Mouse (Mus musculus): Measurements from ENCODE around the gene Atp6v1e1. TPM values are rescaled to one million over a fixed set of nuclear protein-coding genes. Genes with fewer than 3 reads are reported as not detected.

The Atp6v1e1 gene
- polyA plus RNA-seq, 1 experiment, result 566 TPM

DNA sequence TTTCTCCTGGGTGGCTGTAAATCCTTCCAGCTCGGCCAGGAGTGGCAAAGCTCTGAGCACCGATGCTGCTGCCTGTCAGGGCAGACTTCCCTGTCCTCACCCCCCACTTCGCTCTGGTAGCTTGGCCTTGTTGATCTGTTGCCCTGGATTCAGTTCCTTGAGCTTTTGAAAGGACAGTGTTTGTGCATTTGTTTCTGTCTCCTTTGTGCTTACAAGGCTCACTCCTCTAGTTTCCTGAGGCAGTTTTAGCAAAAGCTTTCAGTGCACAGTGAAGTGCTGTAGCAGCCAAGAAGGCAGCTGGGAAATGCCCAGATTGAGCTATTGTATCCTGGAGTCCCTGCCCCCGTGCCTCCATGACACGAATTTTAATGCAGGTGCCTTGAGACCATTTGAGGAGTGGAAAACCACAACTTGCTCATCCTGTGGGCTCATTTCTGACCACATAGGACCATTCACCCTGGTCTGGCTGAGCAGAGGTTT lies 49.4 kb downstream of the Atp6v1e1 start, which contains the start of gene Slc25a18:
Slc25a18 (plus strand) TSS at position 430 of the 480 bp plus-strand sequence.
- DNase-seq (ENCODE audit: extremely low spot score in 1 of 2, low spot score in 1 of 2), result peak; percentile 43 to 45

DNA sequence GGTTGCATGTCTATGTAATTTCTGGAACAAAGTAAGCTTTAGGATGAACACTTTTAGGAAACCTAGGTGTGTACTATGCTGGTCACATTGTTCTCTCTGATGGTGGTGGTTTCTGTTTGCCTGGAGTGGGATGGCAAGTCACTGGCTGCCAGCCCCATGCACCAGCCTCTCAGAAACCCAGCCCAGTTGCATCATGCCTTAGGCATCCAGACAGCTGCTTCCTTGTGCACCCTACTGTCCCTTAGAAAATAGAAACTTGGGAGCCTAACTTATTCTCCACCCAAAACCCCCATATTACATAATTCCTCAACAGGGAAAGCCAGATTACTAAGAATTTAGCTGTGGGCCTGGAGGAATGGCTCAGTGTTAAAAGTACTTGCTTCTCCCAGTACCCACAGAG lies 50.6 kb downstream of the Atp6v1e1 start:
- no peak for DNase-seq (ENCODE audit: extremely low spot score in 1 of 2, low spot score in 1 of 2)

DNA sequence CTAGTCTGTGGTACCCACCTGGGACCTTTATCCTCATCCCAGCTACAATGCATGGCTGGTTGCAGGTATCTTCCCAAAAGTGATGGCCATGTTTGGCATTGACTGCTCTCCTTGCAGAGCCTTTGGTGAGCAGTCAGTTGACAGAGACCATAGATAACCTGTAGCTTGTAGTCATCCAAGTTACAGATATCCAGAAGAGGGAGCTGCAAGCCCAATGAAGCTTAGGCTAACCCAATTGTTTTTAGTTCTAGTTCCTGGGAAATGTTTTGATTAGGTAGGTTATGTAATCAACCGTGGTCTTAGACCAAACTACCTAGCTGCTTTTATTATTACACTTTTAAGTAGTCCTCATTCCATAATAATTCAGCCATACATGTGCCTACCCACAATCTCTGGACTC lies 51.2 kb downstream of the Atp6v1e1 start:
- no peak for DNase-seq (ENCODE audit: extremely low spot score in 1 of 2, low spot score in 1 of 2)

DNA sequence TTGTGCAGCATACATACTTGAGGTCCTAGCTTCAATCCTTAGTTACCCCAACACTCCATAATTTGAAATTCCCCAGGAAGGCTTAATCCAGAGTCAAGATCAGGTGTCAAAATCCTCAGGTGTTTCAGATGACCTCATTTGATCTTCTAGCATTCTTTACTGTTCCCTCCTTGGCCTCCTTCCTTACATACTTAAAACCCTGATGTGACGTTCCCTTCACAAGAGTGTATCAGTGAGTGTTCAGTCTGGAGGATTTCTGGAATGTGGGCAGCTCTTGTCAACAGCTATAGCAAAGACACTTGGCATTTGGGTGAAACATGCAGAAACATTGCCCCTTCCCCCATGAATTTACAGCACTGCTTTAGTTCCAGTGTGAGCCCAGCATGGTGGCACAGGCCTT lies 52.6 kb downstream of the Atp6v1e1 start:
- no peak for DNase-seq (ENCODE audit: extremely low spot score in 1 of 2, low spot score in 1 of 2)

DNA sequence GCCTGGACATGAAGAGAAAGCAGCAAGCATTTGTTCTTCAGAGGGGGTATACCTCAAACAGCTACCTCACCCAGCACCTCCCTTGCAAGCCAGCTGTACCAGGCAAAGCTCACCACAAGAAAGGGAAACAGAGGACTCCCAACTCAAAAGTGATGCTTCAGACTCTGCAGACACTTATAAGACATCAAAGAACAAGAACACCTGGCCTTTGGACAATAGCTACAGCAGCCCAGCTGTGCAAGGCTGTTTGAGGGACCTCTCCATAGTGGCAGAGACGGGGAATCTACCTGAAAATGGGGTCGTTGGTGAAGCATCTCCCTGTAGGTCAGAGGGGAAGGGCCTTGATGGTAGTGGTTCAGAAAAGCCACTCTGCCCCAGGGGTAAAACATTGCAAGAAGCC lies 61.4 kb downstream of the Atp6v1e1 start:
- DNase-seq (ENCODE audit: extremely low spot score in 1 of 2, low spot score in 1 of 2), result no peak

DNA sequence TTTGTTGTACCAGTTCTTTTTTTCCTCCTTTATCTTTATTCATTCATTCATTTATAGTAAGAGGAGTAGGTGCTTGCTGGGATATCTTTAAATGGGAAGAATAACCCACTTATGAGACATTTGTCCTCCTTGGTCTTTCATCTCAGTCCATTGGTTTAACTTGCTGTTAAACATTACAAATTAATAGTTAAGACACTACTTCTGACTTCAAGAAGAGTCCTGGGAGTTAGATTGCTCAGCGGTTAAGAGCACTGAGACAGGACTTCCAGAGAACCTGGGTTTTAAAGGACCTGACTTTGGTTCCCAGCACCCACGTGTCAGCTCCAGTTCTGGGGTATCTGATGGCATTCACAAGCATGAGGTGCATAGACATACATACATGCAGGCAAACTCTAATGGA lies 76.2 kb downstream of the Atp6v1e1 start:
- DNase-seq (ENCODE audit: extremely low spot score in 1 of 2, low spot score in 1 of 2), result no peak

Other genes starting within 250 kb of the Atp6v1e1 start
- 2.8 and 3.2 TPM in 2 replicates for gene Cecr2, start 156.4 kb downstream of the Atp6v1e1 start, polyA plus RNA-seq (2012; rRNA removed)
- 123 and 130 TPM in 2 replicates for gene Slc25a18, start 49.2 kb downstream of the Atp6v1e1 start, polyA plus RNA-seq (2012; rRNA removed)
- gene Bcl2l13, start 13.4 kb upstream of the Atp6v1e1 start, polyA plus RNA-seq (2012; rRNA removed), result 22.3 and 23.8 TPM in 2 replicates
- 19.7 and 20.1 TPM in 2 replicates for gene Bid, start 94.1 kb upstream of the Atp6v1e1 start, polyA plus RNA-seq (2012; rRNA removed)

Measured in frontal cortex, adult 2 months (tissue).